Mouse (Mus musculus): Measurements from ENCODE around the gene Cracr2b.

- no peak for TF ChIP-seq CTCF (IDR thresholded peaks at IDR 0.05; ENCODE audit: borderline replicate concordance, control insufficient read depth, extremely low read depth, insufficient read depth, low read length, poor library complexity)
- TF ChIP-seq POLR2A (IDR thresholded peaks at IDR 0.05; ENCODE audit: control insufficient read depth, extremely low read depth, insufficient read depth, low read length, poor library complexity): no peak
These were observed 30.3 kb downstream of the Cracr2b start for GRCm38 (mm10) chr7:141491151-141491550.
